Mouse (Mus musculus): ENCODE data around the gene D930020B18Rik. TPM values are rescaled to one million over a fixed set of nuclear protein-coding genes. Genes with fewer than 3 reads are reported as not detected.

Gene D930020B18Rik
- polyA plus RNA-seq, 2 experiments: 1.1 TPM

DNA sequence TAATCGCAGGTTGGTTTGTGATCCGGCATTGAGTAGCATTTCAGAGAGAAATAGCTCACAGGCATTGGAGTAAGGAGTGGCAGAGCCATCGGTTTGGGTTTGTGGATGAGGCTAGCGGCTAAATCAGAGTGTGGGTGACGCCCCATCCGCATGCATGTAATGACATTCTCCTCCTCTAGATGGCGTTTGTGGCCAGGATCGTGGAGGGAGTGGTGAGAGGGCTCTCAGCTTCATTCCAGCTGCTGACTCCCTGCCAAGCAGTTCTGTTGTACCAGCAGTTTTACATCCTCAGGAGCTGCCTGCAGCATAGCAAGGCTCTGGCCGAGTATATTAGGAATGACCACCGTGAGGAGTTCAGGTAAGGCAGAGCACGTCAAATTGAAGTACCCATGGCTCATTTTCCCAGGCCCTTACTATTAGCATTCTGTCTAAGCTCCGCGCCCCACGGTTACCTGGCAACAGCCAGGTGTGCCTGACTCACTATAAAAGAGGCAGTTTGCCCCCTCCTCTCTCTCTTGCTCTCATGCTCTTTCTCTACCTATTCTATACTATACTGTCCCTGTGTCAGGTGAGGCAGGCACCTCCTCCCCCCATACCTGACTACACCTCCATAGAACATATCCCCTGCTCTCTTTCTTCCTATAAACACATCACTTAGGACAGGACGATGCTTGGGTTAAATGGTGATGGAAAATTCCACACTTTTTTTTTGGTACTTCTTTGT, 48.4 kb downstream of the D930020B18Rik start:
- 15% methylated on average over 15 of the region's 15 CpGs for WGBS
- Histone ChIP-seq H3K4me3 (replicated peaks; ENCODE audit: low read length) (no peak overlapping the region), H3K9ac (ENCODE audit: low read depth, low read length, severe bottlenecking) (no peak overlapping the region), H3K4me2 (replicated peaks; ENCODE audit: low read depth, low read length, severe bottlenecking) (no peak overlapping the region), H3K27ac (replicated peaks; ENCODE audit: low read depth, low read length) (no peak overlapping the region), H3K27me3 (ENCODE audit: control insufficient read depth, insufficient read depth, low read length) (no peaks in the 10 kb centered on the region), H3K9me3 (ENCODE audit: control insufficient read depth, low read length) (no peaks in the 10 kb centered on the region), H3K4me1 (ENCODE audit: control insufficient read depth, insufficient read depth, low read length) (peaks cover 3% of the 10 kb centered on the region; the same call in 1 of the 2 replicates), H3K36me3 (ENCODE audit: control insufficient read depth, insufficient read depth, low read length) (no peaks in the 10 kb centered on the region)
- no peak for TF ChIP-seq POLR2A (IDR thresholded peaks at IDR 0.05; ENCODE audit: borderline replicate concordance, extremely low read depth, insufficient read depth, insufficient read length)
- DNase-seq (ENCODE audit: low spot score): peak; percentile 91
- ATAC-seq (ENCODE audit: low FRiP score, low read depth): peak; percentile 67

- Histone ChIP-seq H3K27me3 (ENCODE audit: control insufficient read depth, insufficient read depth, low read length) (no peaks in the 10 kb centered on the region), H3K9me3 (ENCODE audit: control insufficient read depth, low read length) (no peaks in the 10 kb centered on the region), H3K27ac (replicated peaks; ENCODE audit: low read depth, low read length) (no peak overlapping the region), H3K4me1 (ENCODE audit: control insufficient read depth, insufficient read depth, low read length) (peaks cover 3% of the 10 kb centered on the region; the same call in 1 of the 2 replicates), H3K4me3 (replicated peaks; ENCODE audit: low read length) (no peak overlapping the region), H3K4me2 (replicated peaks; ENCODE audit: low read depth, low read length, severe bottlenecking) (peak overlapping the region; percentile 35), H3K9ac (ENCODE audit: low read depth, low read length, severe bottlenecking) (peak overlapping the region; percentile 38; the same call in 1 of the 2 replicates), H3K36me3 (ENCODE audit: control insufficient read depth, insufficient read depth, low read length) (no peaks in the 10 kb centered on the region)
- no peak for ATAC-seq (ENCODE audit: low FRiP score, low read depth)
- 56% methylated on average over 18 of the region's 18 CpGs for WGBS
- no peak for DNase-seq (ENCODE audit: low spot score)
- no peak for TF ChIP-seq POLR2A (IDR thresholded peaks at IDR 0.05; ENCODE audit: borderline replicate concordance, extremely low read depth, insufficient read depth, insufficient read length)
These were observed 51.7 kb downstream of the D930020B18Rik start for GRCm38 (mm10) chr10:121692944-121693579.

- 79% methylated on average over 11 of the region's 11 CpGs for WGBS
These were observed 53.2 kb downstream of the D930020B18Rik start for GRCm38 (mm10) chr10:121694567-121694966.

DNA sequence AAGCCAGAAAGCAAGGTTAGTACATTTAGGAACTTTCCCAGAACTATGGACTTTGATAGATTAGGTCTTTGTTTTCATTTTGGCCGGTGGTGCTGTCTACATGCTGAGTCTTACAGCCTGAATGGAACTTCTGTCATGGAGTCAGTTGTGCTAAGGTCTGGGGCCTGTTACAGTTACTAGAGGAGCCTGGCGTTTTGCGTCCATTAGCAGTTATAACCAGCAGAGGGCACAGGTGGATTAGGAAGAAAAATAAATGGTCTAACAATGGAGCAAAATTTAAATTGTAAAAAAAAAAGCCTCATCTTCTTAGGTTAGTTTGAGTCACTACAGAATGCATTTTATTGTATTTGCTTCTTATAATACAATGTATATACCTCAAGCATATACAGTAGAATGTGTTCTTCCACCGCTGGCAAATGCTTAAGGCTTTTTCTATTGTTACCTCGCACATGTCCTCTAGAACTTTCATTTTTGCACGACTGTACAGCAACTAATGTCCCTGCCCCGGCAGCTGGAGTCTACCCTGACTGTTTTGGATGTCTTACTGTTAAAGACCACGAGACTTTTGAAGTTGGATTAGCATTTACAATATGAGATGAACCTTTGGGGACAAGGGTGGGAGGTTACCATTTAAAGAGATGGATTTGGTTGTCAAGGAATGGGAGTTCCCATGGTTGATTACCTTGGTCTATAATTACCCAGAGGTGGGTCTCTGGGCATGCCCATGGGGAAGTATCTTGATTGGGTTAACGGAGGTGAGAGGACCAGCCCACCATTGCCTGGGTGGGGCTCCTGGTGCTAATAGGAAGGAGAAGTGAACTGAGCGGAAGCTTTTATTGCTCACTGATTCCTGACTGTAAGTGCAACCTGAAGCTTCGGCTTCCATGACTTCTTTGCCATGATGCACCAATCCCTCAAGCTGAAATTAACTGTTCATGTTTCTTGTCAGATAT, 60.2 kb downstream of the D930020B18Rik start:
- Histone ChIP-seq H3K9me3 (ENCODE audit: control insufficient read depth, low read length) (no peaks in the 10 kb centered on the region), H3K27ac (replicated peaks; ENCODE audit: low read depth, low read length) (no peak overlapping the region), H3K4me2 (replicated peaks; ENCODE audit: low read depth, low read length, severe bottlenecking) (no peak overlapping the region), H3K9ac (ENCODE audit: low read depth, low read length, severe bottlenecking) (no peak overlapping the region), H3K4me3 (replicated peaks; ENCODE audit: low read length) (no peak overlapping the region), H3K36me3 (ENCODE audit: control insufficient read depth, insufficient read depth, low read length) (no peaks in the 10 kb centered on the region), H3K27me3 (ENCODE audit: control insufficient read depth, insufficient read depth, low read length) (no peaks in the 10 kb centered on the region), H3K4me1 (ENCODE audit: control insufficient read depth, insufficient read depth, low read length) (no peaks in the 10 kb centered on the region)
- 55% methylated on average over 11 of the region's 11 CpGs for WGBS
- DNase-seq (ENCODE audit: low spot score) (peak; percentile 73), ATAC-seq (ENCODE audit: low FRiP score, low read depth) (peak; percentile 30; the same call in 1 of the 2 replicates)
- TF ChIP-seq POLR2A (IDR thresholded peaks at IDR 0.05; ENCODE audit: borderline replicate concordance, extremely low read depth, insufficient read depth, insufficient read length): no peak

More at GRCm38 (mm10) chr10:121694567-121694966, 53.2 kb downstream of the D930020B18Rik start:
- DNase-seq (ENCODE audit: low spot score): no peak
- Histone ChIP-seq H3K9ac (ENCODE audit: low read depth, low read length, severe bottlenecking) (no peak overlapping the region), H3K4me1 (ENCODE audit: control insufficient read depth, insufficient read depth, low read length) (peaks cover 3% of the 10 kb centered on the region; the same call in 1 of the 2 replicates), H3K27ac (replicated peaks; ENCODE audit: low read depth, low read length) (no peak overlapping the region), H3K9me3 (ENCODE audit: control insufficient read depth, low read length) (no peaks in the 10 kb centered on the region), H3K27me3 (ENCODE audit: control insufficient read depth, insufficient read depth, low read length) (no peaks in the 10 kb centered on the region), H3K36me3 (ENCODE audit: control insufficient read depth, insufficient read depth, low read length) (no peaks in the 10 kb centered on the region), H3K4me3 (replicated peaks; ENCODE audit: low read length) (no peak overlapping the region), H3K4me2 (replicated peaks; ENCODE audit: low read depth, low read length, severe bottlenecking) (no peak overlapping the region)
- TF ChIP-seq POLR2A (IDR thresholded peaks at IDR 0.05; ENCODE audit: borderline replicate concordance, extremely low read depth, insufficient read depth, insufficient read length): no peak
- no peak for ATAC-seq (ENCODE audit: low FRiP score, low read depth)

DNA sequence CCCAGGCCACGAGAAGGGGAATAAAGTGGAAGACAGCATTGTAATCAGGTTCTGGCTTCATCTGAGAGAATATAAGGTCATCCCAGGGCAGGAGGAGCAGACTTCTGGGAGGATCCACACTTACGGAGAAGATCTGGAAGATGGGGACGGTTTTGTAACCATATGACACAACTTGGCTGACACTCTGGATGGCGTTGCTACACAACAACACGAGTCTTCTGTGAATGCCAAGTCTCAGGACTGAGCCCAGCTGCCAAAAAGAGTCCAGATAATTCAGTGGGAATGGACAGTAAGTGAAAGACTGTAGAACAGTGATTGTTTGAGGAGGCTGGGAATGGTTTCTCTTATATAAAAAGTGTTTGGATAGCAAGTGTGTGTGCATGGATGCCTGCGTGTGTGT, 62.2 kb downstream of the D930020B18Rik start:
- Histone ChIP-seq H3K36me3 (ENCODE audit: control insufficient read depth, insufficient read depth, low read length) (no peaks in the 10 kb centered on the region), H3K27ac (replicated peaks; ENCODE audit: low read depth, low read length) (no peak overlapping the region), H3K4me3 (replicated peaks; ENCODE audit: low read length) (no peak overlapping the region), H3K9me3 (ENCODE audit: control insufficient read depth, low read length) (no peaks in the 10 kb centered on the region), H3K9ac (ENCODE audit: low read depth, low read length, severe bottlenecking) (no peak overlapping the region), H3K4me1 (ENCODE audit: control insufficient read depth, insufficient read depth, low read length) (no peaks in the 10 kb centered on the region), H3K27me3 (ENCODE audit: control insufficient read depth, insufficient read depth, low read length) (no peaks in the 10 kb centered on the region), H3K4me2 (replicated peaks; ENCODE audit: low read depth, low read length, severe bottlenecking) (no peak overlapping the region)
- DNase-seq (ENCODE audit: low spot score) (no peak), ATAC-seq (ENCODE audit: low FRiP score, low read depth) (no peak)
- TF ChIP-seq POLR2A (IDR thresholded peaks at IDR 0.05; ENCODE audit: borderline replicate concordance, extremely low read depth, insufficient read depth, insufficient read length): no peak
- 84% methylated on average over 6 of the region's 6 CpGs for WGBS

Measured in limb, embryonic 14.5 days (tissue).